Mouse (Mus musculus) gastrocnemius, postnatal 10 days (tissue): ENCODE data around the gene Scarf1. TPM values are rescaled to one million over a fixed set of nuclear protein-coding genes. Genes with fewer than 3 reads are reported as not detected.

Source experiments
- DNase-seq: peaks from one replicate; pipeline ENCODE4 v3.0.0; 2021; ENCODE audit warnings: mixed read lengths
- long read RNA-seq, 2 experiments: library from polyadenylated mRNA; stranded (forward); transcript quantifications; one replicate each; pipeline ENCODE4 v2.0.0; 2021
- total RNA-seq, 2 experiments: library from RNA; stranded (reverse); gene quantifications; 2 replicates each; pipeline ENCODE4 v1.2.3; 2021

Scarf1 gene
- total RNA-seq: 10 to 100 TPM in 1 of 2 experiments, 1 to 10 TPM in 1; 7.9 to 10.0 TPM
- long read RNA-seq, experiment 1, transcript Scarf1-201 (11 exons, 2,887 nt): major isoform, 10 of 19 reads
- long read RNA-seq, experiment 1, partial matches to known transcripts: 5 of 19 reads
- long read RNA-seq, experiment 1, other reads (novel, unspliced or antisense): 3 of 19 reads
- long read RNA-seq, experiment 2, transcript Scarf1-201 (11 exons, 2,887 nt): major isoform, 6 of 12 reads
- long read RNA-seq, experiment 2, partial matches to known transcripts: 5 of 12 reads
- long read RNA-seq, experiment 2, other reads (novel, unspliced or antisense): 1 of 12 reads

- DNase-seq: no peak
Measured at GRCm38 (mm10) chr11:75513336-75513735, at the start of gene Scarf1. Gene Scarf1, plus strand, starts transcription at chr11:75513540.

- DNase-seq: no peak
Measured at GRCm38 (mm10) chr11:75463624-75464023, 49.7 kb upstream of the Scarf1 start.

- no peak for DNase-seq
Measured at GRCm38 (mm10) chr11:75464417-75464816, 48.9 kb upstream of the Scarf1 start.

- no peak for DNase-seq
Measured at GRCm38 (mm10) chr11:75465051-75465450, 48.3 kb upstream of the Scarf1 start.

GRCm38 (mm10) chr11:75466731-75467505 lies 46.4 kb upstream of the Scarf1 start:
- DNase-seq: no peak

- peak; percentile 71 for DNase-seq
Measured at GRCm38 (mm10) chr11:75467512-75468215, 45.7 kb upstream of the Scarf1 start.

GRCm38 (mm10) chr11:75468410-75468809 lies 44.9 kb upstream of the Scarf1 start:
- no peak for DNase-seq

- no peak for DNase-seq
Measured at GRCm38 (mm10) chr11:75469261-75469660, 44.1 kb upstream of the Scarf1 start.

GRCm38 (mm10) chr11:75470675-75471074 lies 42.7 kb upstream of the Scarf1 start:
- no peak for DNase-seq

GRCm38 (mm10) chr11:75472469-75473081 lies 40.8 kb upstream of the Scarf1 start:
- no peak for DNase-seq

- no peak for DNase-seq
Measured at GRCm38 (mm10) chr11:75473376-75473775, 40.0 kb upstream of the Scarf1 start.

- no peak for DNase-seq
Measured at GRCm38 (mm10) chr11:75486192-75486591, 27.1 kb upstream of the Scarf1 start.

GRCm38 (mm10) chr11:75486601-75487285 lies 26.6 kb upstream of the Scarf1 start, which contains the start of gene Prpf8:
Gene Prpf8, plus strand, starts transcription at chr11:75486816.
- peak; percentile 89 for DNase-seq

- DNase-seq: no peak
Measured at GRCm38 (mm10) chr11:75487496-75487895, 25.8 kb upstream of the Scarf1 start.

GRCm38 (mm10) chr11:75494296-75495049 lies 18.9 kb upstream of the Scarf1 start:
- DNase-seq: no peak

GRCm38 (mm10) chr11:75498126-75498525 lies 15.2 kb upstream of the Scarf1 start:
- no peak for DNase-seq

GRCm38 (mm10) chr11:75508162-75508561 lies 5.2 kb upstream of the Scarf1 start:
- DNase-seq: no peak

- no peak for DNase-seq
Measured at GRCm38 (mm10) chr11:75508904-75509303, 4.4 kb upstream of the Scarf1 start.

- peak; percentile 79 for DNase-seq
Measured at GRCm38 (mm10) chr11:75509741-75510626, 3.4 kb upstream of the Scarf1 start, which contains the start of gene Rilp. Gene Rilp, plus strand, starts transcription at chr11:75510094.

GRCm38 (mm10) chr11:75510627-75510993 lies 2.7 kb upstream of the Scarf1 start:
- DNase-seq: peak; percentile 98
